Mouse (Mus musculus) granulocyte monocyte progenitor cell, adult 5-6 weeks (primary cell): ENCODE data around the gene Fxyd5. TPM values are rescaled to one million over a fixed set of nuclear protein-coding genes. Genes with fewer than 3 reads are reported as not detected.

Experiments used
- ATAC-seq: replicated peaks from 2 replicates; pipeline ENCODE4 v1.8.0; 2016; ENCODE audit warnings: mild to moderate bottlenecking, moderate TSS enrichment, inconsistent platforms; ENCODE audit not compliant: poor library complexity, severe bottlenecking
- total RNA-seq, 2 experiments: library from RNA; stranded (forward) in 1 of 2; stranded (reverse) in 1 of 2; fragments of 200-712, 200-1000 nt in 1 of 2; fragments of >200 nt in 1 of 2; fragmentation: Nextera tagmentation in 1 of 2; gene quantifications; 2 replicates each; pipeline ENCODE4 v1.2.3; 2014 to 2017

Fxyd5 gene
- total RNA-seq (2014; fragmentation: Nextera tagmentation) (332 and 404 TPM in 2 replicates), total RNA-seq (2017) (209 and 277 TPM in 2 replicates)

- no peak for ATAC-seq
Observed at GRCm38 (mm10) chr7:31042431-31042910, at the start of gene Fxyd5. TSS of gene Fxyd5 (minus strand) at chr7:31042481.

GRCm38 (mm10) chr7:31089721-31090120 is 47.4 kb upstream of the Fxyd5 start:
- peak; percentile 79 for ATAC-seq

- no peak for ATAC-seq
Observed at GRCm38 (mm10) chr7:31088206-31088605, 45.9 kb upstream of the Fxyd5 start.

- no peak for ATAC-seq
Observed at GRCm38 (mm10) chr7:31087262-31087661, 45.0 kb upstream of the Fxyd5 start.

GRCm38 (mm10) chr7:31086175-31086755 is 44.0 kb upstream of the Fxyd5 start:
- no peak for ATAC-seq

- no peak for ATAC-seq
Observed at GRCm38 (mm10) chr7:31085171-31085570, 42.9 kb upstream of the Fxyd5 start.

GRCm38 (mm10) chr7:31084140-31084539 is 41.9 kb upstream of the Fxyd5 start:
- ATAC-seq = no peak

- no peak for ATAC-seq
Observed at GRCm38 (mm10) chr7:31082831-31083588, 40.7 kb upstream of the Fxyd5 start.

GRCm38 (mm10) chr7:31082106-31082505 is 39.8 kb upstream of the Fxyd5 start:
- ATAC-seq = no peak

- ATAC-seq = no peak
Observed at GRCm38 (mm10) chr7:31081106-31081505, 38.8 kb upstream of the Fxyd5 start.

- no peak for ATAC-seq
Observed at GRCm38 (mm10) chr7:31080611-31081010, 38.3 kb upstream of the Fxyd5 start.

- ATAC-seq = no peak
Observed at GRCm38 (mm10) chr7:31079670-31080069, 37.4 kb upstream of the Fxyd5 start.

GRCm38 (mm10) chr7:31077885-31078445 is 35.7 kb upstream of the Fxyd5 start:
- peak; percentile 78 for ATAC-seq

GRCm38 (mm10) chr7:31077470-31077869 is 35.2 kb upstream of the Fxyd5 start:
- no peak for ATAC-seq

- ATAC-seq = no peak
Observed at GRCm38 (mm10) chr7:31076492-31076891, 34.2 kb upstream of the Fxyd5 start, which contains the start of gene Fxyd3. TSS of gene Fxyd3 (minus strand) at chr7:31076704.

- ATAC-seq = no peak
Observed at GRCm38 (mm10) chr7:31074713-31075069, 32.4 kb upstream of the Fxyd5 start.

GRCm38 (mm10) chr7:31074061-31074712 is 31.9 kb upstream of the Fxyd5 start:
- ATAC-seq = no peak

- no peak for ATAC-seq
Observed at GRCm38 (mm10) chr7:31073546-31073945, 31.3 kb upstream of the Fxyd5 start.

- no peak for ATAC-seq
Observed at GRCm38 (mm10) chr7:31072326-31072725, 30.0 kb upstream of the Fxyd5 start.

- ATAC-seq = no peak
Observed at GRCm38 (mm10) chr7:31070324-31070723, 28.0 kb upstream of the Fxyd5 start.

GRCm38 (mm10) chr7:31069491-31069890 is 27.2 kb upstream of the Fxyd5 start:
- ATAC-seq = no peak
